ENCODE assay signal across 8 mouse cellular contexts in the genomic region with DNA sequence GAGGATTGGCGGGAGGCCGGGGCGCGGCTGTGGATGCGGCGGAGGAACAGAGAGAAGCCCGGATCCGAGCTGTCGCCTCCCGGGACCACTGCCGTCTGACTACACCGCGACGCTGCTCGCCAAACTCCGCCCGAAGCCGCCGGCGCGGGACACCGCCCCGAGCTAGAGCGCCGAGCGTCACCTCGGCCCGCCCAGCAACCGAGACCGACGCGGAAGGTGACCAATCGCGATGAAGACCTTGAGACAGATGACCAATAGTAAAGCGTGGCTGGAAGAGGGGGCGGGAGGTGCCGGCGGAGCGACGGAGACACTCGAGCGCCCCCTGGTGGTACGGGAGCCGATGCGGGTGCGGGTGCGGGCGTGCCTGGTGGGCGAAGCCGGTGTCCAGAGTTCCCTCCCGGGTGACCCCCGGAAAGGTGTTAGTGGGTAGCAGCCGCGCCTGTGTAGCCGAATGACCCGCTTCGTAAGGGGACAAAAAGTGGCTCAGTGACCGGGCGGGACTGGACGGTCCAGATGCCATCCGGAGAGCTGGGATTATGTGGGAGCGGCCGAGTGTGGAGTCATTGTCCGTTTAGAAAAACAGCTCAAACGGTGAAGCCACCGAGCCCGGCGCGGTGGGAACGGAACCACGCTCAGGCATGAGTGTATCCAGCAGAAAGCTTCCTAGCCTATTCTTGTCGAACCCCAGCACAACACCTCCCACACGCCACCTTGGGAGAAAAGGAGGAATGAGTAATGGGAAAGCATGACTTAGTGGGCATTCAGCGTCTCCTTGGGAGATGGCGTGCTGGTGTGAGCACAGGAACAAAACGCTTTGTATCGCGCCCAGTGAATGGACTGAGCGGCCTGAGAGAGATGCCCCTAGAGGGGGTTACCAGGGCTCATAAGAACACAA. TPM values are rescaled to one million over a fixed set of nuclear protein-coding genes. Genes with fewer than 3 reads are reported as not detected.
DNase-seq lines count a peak whose midpoint lies in the region; ATAC-seq lines count a peak whose summit lies in the region.

Gene Kif1b (minus strand): TSS at position 98 of the 895 bp plus-strand sequence.

- peak within 1 kb of the TSS; percentile 84 for H3K9ac ChIP-seq in intestine, embryonic 14.5 days (ENCODE audit: low read length)

- peak; percentile 98 to 100 for DNase-seq in adrenal gland, adult (ENCODE audit: inconsistent age in 2 of 2, low spot score in 1 of 2)
- DNase-seq in embryo, embryonic 10.5 days (ENCODE audit: low spot score), result peak; percentile 97
- peak; percentile 95 for DNase-seq in gastrocnemius, postnatal 25 days
- peak; percentile 100 for DNase-seq in intestine, embryonic 14.5 days (ENCODE audit: low spot score)
- DNase-seq in left cerebral cortex, postnatal 14 days (ENCODE audit: low spot score in 2 of 2), result peak; percentile 99
- DNase-seq in mesoderm, embryonic 11.5 days (ENCODE audit: low read depth, low spot score), result peak; percentile 98
- peak; percentile 96 to 97 for DNase-seq in right cerebral cortex, postnatal 36 days (ENCODE audit: low spot score in 2 of 2)
- DNase-seq in yolk sac, embryonic 10.5 days (ENCODE audit: low spot score), result peak; percentile 96

- peak within 1 kb of the TSS; percentile 90 for H3K4me3 ChIP-seq in intestine, embryonic 14.5 days (ENCODE audit: low read depth, low read length)

- peaks cover 20% of the 10 kb centered on the region for H3K4me1 ChIP-seq in intestine, embryonic 14.5 days (replicated peaks; ENCODE audit: control insufficient read depth, insufficient read depth, low read length)

- peak within 1 kb of the TSS; percentile 90 for H3K4me2 ChIP-seq in intestine, embryonic 14.5 days (ENCODE audit: low read length)

- intact Hi-C loops in left cerebral cortex, postnatal 14 days (cut with DNase I), result loop anchor here (5.0 kb wide), 1 partner anchor 41 kb away; no protein-coding TSS in a partner anchor

- ATAC-seq in intestine, embryonic 14.5 days (replicated peaks; ENCODE audit: low FRiP score, low TSS enrichment, low read depth), result peak; percentile 98

- WGBS in intestine, embryonic 14.5 days, result under 1% methylated on average over 79 of the region's 79 CpGs

- no peaks in the 10 kb centered on the region for H3K9me3 ChIP-seq in intestine, embryonic 14.5 days (ENCODE audit: control insufficient read depth, low read length)

- no peaks in the 10 kb centered on the region for H3K27me3 ChIP-seq in intestine, embryonic 14.5 days (replicated peaks; ENCODE audit: control insufficient read depth, insufficient read depth, low read length)

- peak within 1 kb of the TSS; percentile 89 for H3K27ac ChIP-seq in intestine, embryonic 14.5 days (ENCODE audit: low read depth)

- no peaks in the 10 kb centered on the region for H3K36me3 ChIP-seq in intestine, embryonic 14.5 days (ENCODE audit: control insufficient read depth, insufficient read depth, low read length)

RNA-seq across cellular contexts. Expression of gene Kif1b, which starts in this region (rescaled TPM):
- total RNA-seq in gastrocnemius, postnatal 25 days (2021), result 100 to 1,000 TPM; 304 to 308 TPM
- polyA plus RNA-seq in intestine, embryonic 14.5 days (2014; fragmentation: Nextera tagmentation; extraction: Ambion mirVana), result 34.4 and 36.5 TPM in 2 replicates
- 100 to 1,000 TPM; 412 to 453 TPM for total RNA-seq in left cerebral cortex, postnatal 14 days (2021)

Comparison
In these comparisons a context has a peak if more than half of its experiments do, and no peak if none do; other contexts are left out.
1. Peak in every context shown above with its lines: DNase-seq, ATAC-seq, H3K4me3 ChIP-seq and H3K27ac ChIP-seq.